Mouse (Mus musculus): ENCODE results near the gene Gpr158. TPM values are rescaled to one million over a fixed set of nuclear protein-coding genes. Genes with fewer than 3 reads are reported as not detected.

Gpr158 gene
- polyA plus RNA-seq, 1 experiment from 2014 or later: not detected

GRCm38 (mm10) chr2:21680735-21681270, 313.5 kb downstream of the Gpr158 start:
- 78% methylated on average over 1 of the region's 1 CpGs for WGBS
- Histone ChIP-seq H3K9me3 (replicated peaks; ENCODE audit: low read length) (no peaks in the 10 kb centered on the region), H3K27me3 (ENCODE audit: insufficient read depth, low read length) (no peaks in the 10 kb centered on the region), H3K4me1 (replicated peaks; ENCODE audit: insufficient read depth, low read length) (no peaks in the 10 kb centered on the region), H3K36me3 (ENCODE audit: insufficient read depth, low read length) (no peaks in the 10 kb centered on the region), H3K4me3 (replicated peaks; ENCODE audit: low read depth, low read length) (no peak overlapping the region), H3K9ac (ENCODE audit: low read depth, low read length) (no peak overlapping the region), H3K4me2 (ENCODE audit: low read length) (no peak overlapping the region), H3K27ac (no peak overlapping the region)
- no peak for TF ChIP-seq CTCF (IDR thresholded peaks at IDR 0.05; ENCODE audit: low read depth)
- no peak for DNase-seq (ENCODE audit: low spot score)
- ATAC-seq (replicated peaks; ENCODE audit: low FRiP score, low read depth): no peak

- no peaks in the 10 kb centered on the region for H3K9me3 ChIP-seq (replicated peaks; ENCODE audit: low read length)
- ATAC-seq (replicated peaks; ENCODE audit: low FRiP score, low read depth): no peak
- no peak overlapping the region for H3K27ac ChIP-seq
- DNase-seq (ENCODE audit: low spot score): no peak
- H3K9ac ChIP-seq (ENCODE audit: low read depth, low read length): no peak overlapping the region
- no peaks in the 10 kb centered on the region for H3K4me1 ChIP-seq (replicated peaks; ENCODE audit: insufficient read depth, low read length)
- no peak overlapping the region for H3K4me3 ChIP-seq (replicated peaks; ENCODE audit: low read depth, low read length)
- H3K27me3 ChIP-seq (ENCODE audit: insufficient read depth, low read length): no peaks in the 10 kb centered on the region
- H3K4me2 ChIP-seq (ENCODE audit: low read length): no peak overlapping the region
- TF ChIP-seq CTCF (IDR thresholded peaks at IDR 0.05; ENCODE audit: low read depth): no peak
- no peaks in the 10 kb centered on the region for H3K36me3 ChIP-seq (ENCODE audit: insufficient read depth, low read length)
- WGBS: 72% methylated on average over 3 of the region's 3 CpGs
Observed at GRCm38 (mm10) chr2:21684736-21685135, 317.4 kb downstream of the Gpr158 start.

DNA sequence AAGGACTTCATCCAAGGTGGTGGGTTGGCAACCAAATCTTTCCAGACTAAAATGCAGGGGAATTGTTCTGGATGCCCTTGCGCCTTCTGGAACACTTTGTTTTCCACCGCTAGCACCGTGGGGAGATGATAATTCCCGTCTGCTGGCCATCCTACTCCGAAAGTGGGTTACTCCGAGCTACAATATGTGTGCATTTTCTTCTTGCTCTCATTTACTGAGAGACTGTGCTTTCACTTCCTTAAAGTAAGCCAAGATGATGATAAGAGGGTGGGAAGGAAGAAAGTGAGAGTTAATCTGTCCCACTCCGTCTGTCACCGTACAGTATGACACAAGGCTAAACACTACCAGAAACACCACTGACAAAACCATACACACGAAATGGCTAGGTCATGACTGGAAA, 325.8 kb downstream of the Gpr158 start:
- Histone ChIP-seq H3K27ac (no peak overlapping the region), H3K36me3 (ENCODE audit: insufficient read depth, low read length) (no peaks in the 10 kb centered on the region), H3K4me2 (ENCODE audit: low read length) (no peak overlapping the region), H3K4me3 (replicated peaks; ENCODE audit: low read depth, low read length) (no peak overlapping the region), H3K9ac (ENCODE audit: low read depth, low read length) (no peak overlapping the region), H3K27me3 (ENCODE audit: insufficient read depth, low read length) (no peaks in the 10 kb centered on the region), H3K4me1 (replicated peaks; ENCODE audit: insufficient read depth, low read length) (no peaks in the 10 kb centered on the region), H3K9me3 (replicated peaks; ENCODE audit: low read length) (no peaks in the 10 kb centered on the region)
- TF ChIP-seq CTCF (IDR thresholded peaks at IDR 0.05; ENCODE audit: low read depth): no peak
- ATAC-seq (replicated peaks; ENCODE audit: low FRiP score, low read depth) (no peak), DNase-seq (ENCODE audit: low spot score) (no peak)
- 84% methylated on average over 9 of the region's 9 CpGs for WGBS

DNA sequence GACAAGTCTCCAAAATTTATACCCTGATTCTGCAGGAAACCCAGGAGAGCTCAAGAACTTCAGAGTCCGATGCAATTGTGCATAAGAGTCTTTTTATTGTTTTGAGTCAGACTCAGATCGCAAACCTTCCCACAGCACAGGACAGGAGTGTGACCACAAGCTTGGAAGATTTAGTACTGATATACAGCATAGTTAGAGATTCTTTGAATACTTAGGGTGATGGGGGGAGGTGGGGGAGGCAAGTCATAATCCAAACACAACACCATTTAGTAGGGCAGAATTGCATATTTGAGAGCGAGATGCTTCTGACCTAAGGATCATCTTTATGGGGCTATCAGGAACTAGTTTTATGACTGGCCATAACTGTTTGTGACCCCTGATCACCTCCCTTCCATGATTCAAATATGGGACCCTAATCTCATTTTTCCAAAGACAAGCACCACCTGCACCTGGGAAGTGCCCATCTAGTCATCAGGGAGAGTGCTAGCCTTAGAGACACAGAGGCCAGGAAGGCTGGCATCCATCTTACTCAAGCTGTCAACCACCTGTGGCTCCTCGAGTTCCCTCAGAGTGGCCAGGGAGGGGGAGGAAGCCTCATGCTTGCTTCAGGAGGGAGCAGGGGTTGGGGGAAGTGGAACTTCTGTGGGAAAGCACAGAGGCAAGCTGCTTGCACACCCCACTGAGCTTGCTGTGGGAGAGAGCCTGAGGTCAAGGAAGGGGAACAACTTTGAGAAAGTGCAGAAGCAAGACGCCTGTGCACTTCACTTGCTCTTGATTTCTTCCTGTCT, 326.7 kb downstream of the Gpr158 start:
- TF ChIP-seq CTCF (IDR thresholded peaks at IDR 0.05; ENCODE audit: low read depth): no peak
- Histone ChIP-seq H3K27me3 (ENCODE audit: insufficient read depth, low read length) (no peaks in the 10 kb centered on the region), H3K4me2 (ENCODE audit: low read length) (no peak overlapping the region), H3K36me3 (ENCODE audit: insufficient read depth, low read length) (no peaks in the 10 kb centered on the region), H3K9me3 (replicated peaks; ENCODE audit: low read length) (no peaks in the 10 kb centered on the region), H3K9ac (ENCODE audit: low read depth, low read length) (no peak overlapping the region), H3K27ac (no peak overlapping the region), H3K4me1 (replicated peaks; ENCODE audit: insufficient read depth, low read length) (no peaks in the 10 kb centered on the region), H3K4me3 (replicated peaks; ENCODE audit: low read depth, low read length) (no peak overlapping the region)
- DNase-seq (ENCODE audit: low spot score) (peak; percentile 76), ATAC-seq (replicated peaks; ENCODE audit: low FRiP score, low read depth) (peak; percentile 90)
- WGBS: 18% methylated on average over 5 of the region's 5 CpGs

DNA sequence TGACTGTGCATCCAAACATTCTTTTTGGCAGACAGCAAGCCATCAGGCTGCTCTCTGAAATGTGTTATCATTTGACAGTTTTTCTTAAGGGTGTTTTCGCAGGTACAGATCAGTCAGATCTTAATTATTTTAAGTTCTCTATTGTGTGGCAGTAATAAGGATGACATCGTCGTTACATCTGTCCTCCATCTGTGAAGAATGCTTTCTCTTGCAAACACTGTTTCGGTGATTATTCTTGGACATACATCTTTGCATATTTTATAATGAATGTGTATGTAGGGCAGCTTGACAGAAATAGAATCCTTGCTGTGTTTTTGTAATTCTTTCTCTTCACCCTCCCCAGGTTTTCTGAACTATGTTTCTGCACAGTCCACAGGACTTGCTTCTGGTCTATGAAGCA, 360.7 kb downstream of the Gpr158 start:
- TF ChIP-seq CTCF (IDR thresholded peaks at IDR 0.05; ENCODE audit: low read depth): no peak
- H3K4me2 ChIP-seq (ENCODE audit: low read length): no peak overlapping the region
- no peaks in the 10 kb centered on the region for H3K27me3 ChIP-seq (ENCODE audit: insufficient read depth, low read length)
- no peak for DNase-seq (ENCODE audit: low spot score)
- no peak overlapping the region for H3K9ac ChIP-seq (ENCODE audit: low read depth, low read length)
- ATAC-seq (replicated peaks; ENCODE audit: low FRiP score, low read depth): no peak
- H3K27ac ChIP-seq: no peak overlapping the region
- no peaks in the 10 kb centered on the region for H3K4me1 ChIP-seq (replicated peaks; ENCODE audit: insufficient read depth, low read length)
- no peak overlapping the region for H3K4me3 ChIP-seq (replicated peaks; ENCODE audit: low read depth, low read length)
- no peaks in the 10 kb centered on the region for H3K36me3 ChIP-seq (ENCODE audit: insufficient read depth, low read length)
- H3K9me3 ChIP-seq (replicated peaks; ENCODE audit: low read length): no peaks in the 10 kb centered on the region
- 88% methylated on average over 4 of the region's 4 CpGs for WGBS

DNA sequence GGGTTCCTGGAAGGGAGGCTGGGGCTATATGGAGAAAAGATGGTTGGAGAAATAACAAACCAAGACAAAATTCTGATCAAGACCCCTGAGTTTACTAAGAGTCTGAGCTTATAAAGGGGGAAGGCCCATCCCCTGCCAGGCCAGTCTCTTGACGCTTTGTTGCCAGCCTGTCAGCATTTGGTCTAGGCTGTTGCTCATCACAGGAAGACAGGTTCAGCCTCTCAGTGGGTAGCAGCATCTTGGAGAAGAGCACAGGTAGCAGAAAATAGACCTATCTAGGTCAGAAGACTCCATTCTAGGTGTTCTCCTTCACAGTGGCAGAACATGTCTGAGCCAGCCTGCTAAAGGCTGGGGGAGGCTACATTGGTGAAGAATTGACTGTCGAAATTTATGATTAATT, 416.4 kb downstream of the Gpr158 start:
- no peak for TF ChIP-seq CTCF (IDR thresholded peaks at IDR 0.05; ENCODE audit: low read depth)
- H3K27me3 ChIP-seq (ENCODE audit: insufficient read depth, low read length): no peaks in the 10 kb centered on the region
- H3K4me1 ChIP-seq (replicated peaks; ENCODE audit: insufficient read depth, low read length): no peaks in the 10 kb centered on the region
- no peak overlapping the region for H3K27ac ChIP-seq
- WGBS: 82% methylated on average over 2 of the region's 2 CpGs
- no peak overlapping the region for H3K4me2 ChIP-seq (ENCODE audit: low read length)
- no peak overlapping the region for H3K4me3 ChIP-seq (replicated peaks; ENCODE audit: low read depth, low read length)
- H3K9me3 ChIP-seq (replicated peaks; ENCODE audit: low read length): no peaks in the 10 kb centered on the region
- ATAC-seq (replicated peaks; ENCODE audit: low FRiP score, low read depth) (no peak), DNase-seq (ENCODE audit: low spot score) (no peak)
- no peaks in the 10 kb centered on the region for H3K36me3 ChIP-seq (ENCODE audit: insufficient read depth, low read length)
- H3K9ac ChIP-seq (ENCODE audit: low read depth, low read length): no peak overlapping the region

Data from kidney, postnatal 0 days (tissue).